Mouse (Mus musculus): ENCODE data around the gene Ing4.
"Not testable (repeated sequence)": the region's sequence is repeated elsewhere in the genome, so short reads cannot be mapped to it uniquely, and the experiment has no call there.

Ing4 gene

DNA sequence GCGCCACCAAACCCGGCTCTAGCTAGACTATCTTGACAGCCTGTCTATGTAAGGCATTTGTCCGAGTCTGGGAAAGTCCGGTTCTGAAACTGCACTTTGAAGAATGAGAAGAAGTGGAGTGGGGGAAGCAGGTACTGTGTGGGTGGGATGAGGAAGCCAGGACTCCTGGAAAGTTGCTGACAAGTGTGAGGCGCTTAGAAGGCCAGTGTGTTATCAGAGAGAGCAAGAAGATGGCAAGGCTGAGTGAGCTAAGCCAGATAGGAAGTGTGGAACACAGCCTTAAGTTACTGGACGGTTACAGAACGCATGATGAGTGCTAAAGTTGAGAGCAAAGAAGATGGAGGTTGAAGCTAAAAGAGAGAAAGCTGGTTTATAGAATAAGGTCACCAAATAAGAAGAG, 2.5 kb downstream of the Ing4 start:
- DNase-seq: no peak

- peak; percentile 91 for DNase-seq
These were observed 7.1 kb downstream of the Ing4 start for GRCm38 (mm10) chr6:125046691-125047090.

DNA sequence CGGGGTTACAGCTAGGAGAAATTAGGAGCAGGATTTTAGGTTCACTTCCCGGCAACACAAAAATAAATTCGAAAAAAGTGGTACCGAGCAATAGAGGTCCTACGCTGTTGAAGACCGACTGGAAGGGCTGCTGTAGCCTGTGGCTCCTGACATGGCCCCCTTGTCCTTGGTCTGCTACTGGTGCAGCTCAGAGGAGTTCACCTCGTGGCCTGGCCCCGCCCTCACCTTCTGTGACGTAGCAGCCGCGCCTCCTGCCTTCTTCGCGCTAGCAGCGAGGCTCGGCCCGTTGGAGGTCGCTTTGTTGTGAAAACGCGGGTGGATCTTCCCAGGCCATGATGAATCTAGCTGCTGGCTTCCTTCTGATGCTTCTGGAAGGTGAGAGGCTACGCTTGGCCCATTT, 10.1 kb downstream of the Ing4 start, which contains the start of gene Acrbp:
Acrbp (plus strand) TSS at position 12 of the 400 bp plus-strand sequence.
- no peak for DNase-seq

- DNase-seq: no peak
These were observed 11.7 kb downstream of the Ing4 start for GRCm38 (mm10) chr6:125051237-125051636.

GRCm38 (mm10) chr6:125061493-125061892, 21.9 kb downstream of the Ing4 start:
- no peak for DNase-seq

DNA sequence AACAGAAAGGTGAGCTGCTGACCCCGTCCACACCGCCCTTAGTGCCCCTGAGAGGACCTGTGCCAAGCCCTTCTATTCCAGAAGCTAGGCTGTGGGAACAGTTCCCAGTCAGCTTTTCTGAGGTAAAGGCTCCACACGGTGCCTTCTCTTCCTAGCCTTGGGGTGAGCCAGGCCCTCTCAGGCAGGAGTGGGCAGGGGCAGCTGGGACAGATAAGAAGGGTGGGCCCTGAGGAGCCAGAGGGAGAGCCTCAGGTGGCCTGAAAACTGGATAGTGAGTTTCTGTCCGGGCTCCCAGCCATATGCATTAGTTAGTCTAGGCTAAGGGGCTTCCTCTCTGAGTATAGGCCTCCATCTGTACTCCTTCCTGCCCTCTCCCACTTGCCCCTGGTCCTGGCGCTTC, 23.0 kb downstream of the Ing4 start:
- DNase-seq: no peak

GRCm38 (mm10) chr6:125063906-125064305, 24.3 kb downstream of the Ing4 start:
- DNase-seq: no peak

DNA sequence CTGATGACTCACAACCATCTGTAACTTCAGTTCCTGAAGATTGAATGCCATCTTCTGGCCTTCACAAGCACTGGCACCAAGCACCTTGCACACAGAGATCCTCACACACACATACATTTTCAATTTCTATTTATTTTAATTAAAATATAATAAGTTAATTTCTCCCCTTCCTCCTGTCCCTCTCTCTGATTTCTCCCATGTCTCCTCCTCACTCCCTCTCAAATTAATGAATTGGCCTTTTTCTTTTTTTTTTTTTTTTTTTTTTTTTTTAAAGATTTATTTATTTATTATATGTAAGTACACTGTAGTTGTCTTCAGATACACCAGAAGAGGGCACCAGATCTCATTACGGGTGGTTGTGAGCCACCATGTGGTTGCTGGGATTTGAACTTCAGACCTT, 25.7 kb downstream of the Ing4 start:
- not testable (repeated sequence) for DNase-seq

DNA sequence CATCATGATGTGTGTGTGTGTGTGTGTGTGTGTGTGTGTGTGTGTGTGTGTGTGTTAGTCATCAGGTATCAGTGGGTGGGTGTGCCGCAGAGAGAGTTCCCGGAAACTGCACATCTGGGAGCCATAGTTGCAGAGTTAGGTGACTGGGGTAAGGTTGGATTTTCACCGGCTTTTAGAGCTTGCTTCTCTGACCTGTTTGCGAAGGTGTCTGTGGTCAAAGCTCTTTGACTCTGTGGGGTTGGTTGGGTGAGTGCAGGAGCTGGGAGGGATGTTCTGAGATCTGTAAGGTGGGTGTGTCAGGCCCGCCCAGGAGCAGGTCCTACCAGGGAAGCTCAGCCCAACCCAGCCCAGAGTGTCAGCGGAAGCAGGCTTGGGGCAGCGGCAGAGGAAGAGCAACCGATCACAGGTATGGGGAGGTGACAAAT, 28.0 kb downstream of the Ing4 start, which contains the start of gene Lpar5:
Lpar5 (plus strand) TSS at position 350 of the 425 bp plus-strand sequence.
- DNase-seq: no peak

GRCm38 (mm10) chr6:125071170-125071895, 31.8 kb downstream of the Ing4 start:
- DNase-seq: no peak

DNA sequence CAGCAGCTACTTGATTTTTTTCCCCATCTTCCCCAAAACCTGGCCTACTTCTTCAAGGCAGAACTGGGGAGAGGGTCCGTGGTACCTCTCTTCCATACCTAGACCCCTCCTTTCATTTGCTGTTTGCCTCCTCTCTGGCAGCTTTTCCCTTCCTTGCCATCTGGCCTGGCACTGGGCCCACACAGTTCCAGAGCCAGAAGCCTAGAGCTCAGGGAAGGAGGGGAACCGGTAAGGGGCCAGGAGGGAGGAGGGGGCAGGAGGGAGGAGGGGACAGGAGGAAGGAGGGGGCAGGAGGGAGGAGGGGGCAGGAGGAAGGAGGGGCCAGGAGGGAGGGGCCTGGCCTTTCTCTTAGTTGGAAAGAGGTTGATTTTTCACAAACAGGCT, 32.3 kb downstream of the Ing4 start:
- peak; percentile 90 to 92 for DNase-seq

GRCm38 (mm10) chr6:125073825-125074224, 34.3 kb downstream of the Ing4 start:
- DNase-seq: no peak

- DNase-seq: no peak
These were observed 41.8 kb downstream of the Ing4 start for GRCm38 (mm10) chr6:125081394-125081793.

GRCm38 (mm10) chr6:125081797-125082560, 42.4 kb downstream of the Ing4 start:
- DNase-seq: peak; percentile 77 to 88

- DNase-seq: no peak
These were observed 43.3 kb downstream of the Ing4 start for GRCm38 (mm10) chr6:125082801-125083386.

GRCm38 (mm10) chr6:125084424-125084823, 44.9 kb downstream of the Ing4 start:
- DNase-seq: peak; percentile 55 to 76

GRCm38 (mm10) chr6:125087937-125088336, 48.4 kb downstream of the Ing4 start:
- no peak for DNase-seq

- peak; percentile 76 to 83 for DNase-seq
These were observed 49.2 kb downstream of the Ing4 start for GRCm38 (mm10) chr6:125088561-125089321.

- DNase-seq: peak; percentile 71 to 85
These were observed 50.2 kb downstream of the Ing4 start for GRCm38 (mm10) chr6:125089521-125090321.

GRCm38 (mm10) chr6:125090341-125091085, 51.0 kb downstream of the Ing4 start:
- DNase-seq: no peak

DNA sequence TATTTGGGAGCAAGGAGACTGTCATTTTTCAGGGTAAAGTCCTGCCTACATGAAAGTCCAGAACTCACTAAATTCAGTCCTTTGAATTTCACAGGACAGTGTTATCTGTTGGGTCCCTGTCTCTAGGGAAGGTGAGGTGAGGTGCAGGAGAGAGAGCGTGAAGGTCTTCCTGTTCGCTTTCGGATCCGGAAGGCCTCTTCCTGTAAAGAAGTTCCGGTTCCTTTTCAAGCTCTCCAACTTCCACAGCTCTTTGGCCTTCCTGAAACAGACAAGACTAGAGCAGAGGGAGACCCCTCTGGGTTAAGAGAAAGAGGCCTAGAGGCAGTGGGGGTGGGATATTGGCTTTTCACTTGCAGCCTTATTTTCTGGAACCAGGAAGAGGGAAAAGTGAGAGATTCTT, 52.8 kb downstream of the Ing4 start:
- DNase-seq: no peak

All from cerebellum, postnatal 36 days (tissue).